Mouse (Mus musculus) C2C12 (cell line): ENCODE data around the gene Slco3a1.

Experiments used
- CTCF ChIP-seq: IDR thresholded peaks from one replicate; pipeline ENCODE4 v1.5.1; 2011; ENCODE audit not compliant: control insufficient read depth, insufficient read depth, insufficient read length
- MAX ChIP-seq: IDR thresholded peaks from one replicate; pipeline ENCODE4 v1.6.1; 2011; ENCODE audit warnings: mild to moderate bottlenecking, control low read depth
- MYOD1 ChIP-seq: IDR thresholded peaks from one replicate; pipeline ENCODE4 v1.6.1; 2011; ENCODE audit warnings: low read depth; ENCODE audit not compliant: control insufficient read depth, insufficient read length
- USF1 ChIP-seq: IDR thresholded peaks from one replicate; pipeline ENCODE4 v1.6.1; 2011; ENCODE audit warnings: low read depth, mild to moderate bottlenecking, control low read depth, moderate library complexity

DNA sequence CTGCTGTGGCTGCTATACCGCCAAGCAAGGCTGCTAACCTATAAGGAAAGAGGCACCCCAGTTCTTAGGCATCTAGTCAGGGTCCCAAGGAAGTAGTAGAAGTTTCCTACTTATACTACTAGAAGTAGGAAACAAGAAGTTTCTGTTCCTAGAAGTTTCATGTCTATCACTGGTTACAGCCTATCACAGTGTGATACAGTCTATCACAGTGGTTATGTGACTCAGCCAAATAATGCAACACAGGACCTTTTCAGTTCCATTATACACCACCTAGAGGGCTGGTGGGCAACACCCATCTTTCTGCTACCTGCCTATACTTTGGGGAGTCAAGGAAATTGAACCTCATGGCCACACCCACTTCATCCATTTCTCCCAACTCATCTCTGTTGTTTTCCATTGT is 104.8 kb downstream of the Slco3a1 start:
- TF ChIP-seq USF1 (no peak), CTCF (no peak), MYOD1 (no peak), MAX (no peak)
